Mouse (Mus musculus) heart, embryonic 13.5 days (tissue): ENCODE data around the gene 6030498E09Rik. TPM values are rescaled to one million over a fixed set of nuclear protein-coding genes. Genes with fewer than 3 reads are reported as not detected.

Source experiments
- ATAC-seq: fragments of 200-750 bp; cut with Nextera tagmentation; 2 replicates; pipeline ENCODE4 v1.8.0; 2017; ENCODE audit warnings: moderate TSS enrichment; ENCODE audit not compliant: insufficient number of reproducible peaks, low FRiP score, low TSS enrichment; ENCODE audit errors: extremely low read depth
- H3K27ac ChIP-seq: fragments of 300-500 bp; sonication (generic); replicated peaks from 2 replicates; pipeline ENCODE4 v1.5.1; 2015; ENCODE audit warnings: moderate library complexity, mild to moderate bottlenecking, inconsistent platforms
- H3K27me3 ChIP-seq: fragments of 300-500 bp; sonication (generic); replicated peaks from 2 replicates; pipeline ENCODE4 v1.6.1; 2015; ENCODE audit warnings: mild to moderate bottlenecking, inconsistent platforms
- H3K36me3 ChIP-seq: fragments of 300-500 bp; sonication (generic); 2 replicates; pipeline ENCODE4 v1.6.1; 2015; ENCODE audit warnings: mild to moderate bottlenecking, inconsistent platforms
- H3K4me1 ChIP-seq: fragments of 300-500 bp; sonication (generic); 2 replicates; pipeline ENCODE4 v1.6.1; 2015; ENCODE audit warnings: inconsistent platforms
- H3K4me2 ChIP-seq: fragments of 300-500 bp; sonication (generic); 2 replicates; pipeline ENCODE4 v1.6.1; 2015; ENCODE audit warnings: inconsistent platforms, mild to moderate bottlenecking, moderate library complexity
- H3K4me3 ChIP-seq: fragments of 300-500 bp; sonication (generic); 2 replicates; pipeline ENCODE4 v1.5.1; 2015; ENCODE audit warnings: moderate library complexity, mild to moderate bottlenecking, inconsistent platforms
- H3K9ac ChIP-seq: fragments of 300-500 bp; sonication (generic); 2 replicates; pipeline ENCODE4 v1.6.1; 2015; ENCODE audit warnings: inconsistent platforms, mild to moderate bottlenecking, moderate library complexity
- H3K9me3 ChIP-seq: fragments of 300-500 bp; sonication (generic); 2 replicates; pipeline ENCODE4 v1.6.1; 2016; ENCODE audit warnings: inconsistent platforms
- WGBS: fragments of 180-500 bp; shearing (Covaris S2); methylation state at CpG from one replicate; pipeline ENCODE4 v1.1.7; 2015; ENCODE audit warnings: mixed read lengths; 5-methylcytosine and 5-hydroxymethylcytosine counted together
- polyA plus RNA-seq: library from polyadenylated mRNA; unstranded; fragments of >200 nt; fragmentation: Nextera tagmentation; extraction: Ambion mirVana; gene quantifications from 2 replicates; pipeline ENCODE4 v1.2.1, GENCODE M21; 2015

The 6030498E09Rik gene
- polyA plus RNA-seq = 1.9 and 2.9 TPM in 2 replicates

- Histone ChIP-seq H3K4me2 (peak within 1 kb of the TSS; percentile 59), H3K27me3 (no peaks in the 10 kb centered on the region), H3K9me3 (no peaks in the 10 kb centered on the region), H3K9ac (no peak within 1 kb of the TSS), H3K4me1 (0 out of 2 replicates have a peak, but pooled peaks cover 6% of the 10 kb centered on the region), H3K27ac (peak within 1 kb of the TSS; percentile 58), H3K36me3 (no peaks in the 10 kb centered on the region), H3K4me3 (peak within 1 kb of the TSS; percentile 18)
- 17% methylated on average over 9 of the region's 9 CpGs for WGBS
- ATAC-seq = no peak
These were observed at the start of gene 6030498E09Rik for GRCm38 (mm10) chrX:38772478-38772877. 6030498E09Rik (plus strand) TSS chrX:38772671.

GRCm38 (mm10) chrX:38730081-38730480 lies 42.4 kb upstream of the 6030498E09Rik start:
- no peak overlapping the region for H3K9ac ChIP-seq
- ATAC-seq = no peak
- peaks cover 4% of the 10 kb centered on the region; the same call in 1 of the 2 replicates for H3K4me1 ChIP-seq
- no peak overlapping the region for H3K27ac ChIP-seq
- H3K36me3 ChIP-seq = no peaks in the 10 kb centered on the region
- WGBS = 48% methylated on average over 5 of the region's 5 CpGs
- H3K4me3 ChIP-seq = no peak overlapping the region
- no peaks in the 10 kb centered on the region for H3K9me3 ChIP-seq
- no peaks in the 10 kb centered on the region for H3K27me3 ChIP-seq
- H3K4me2 ChIP-seq = no peak overlapping the region

GRCm38 (mm10) chrX:38730639-38731038 lies 41.8 kb upstream of the 6030498E09Rik start:
- Histone ChIP-seq H3K9ac (no peak overlapping the region), H3K9me3 (no peaks in the 10 kb centered on the region), H3K27me3 (no peaks in the 10 kb centered on the region), H3K36me3 (no peaks in the 10 kb centered on the region), H3K4me1 (peaks cover 10% of the 10 kb centered on the region; the same call in 1 of the 2 replicates), H3K4me2 (no peak overlapping the region), H3K27ac (no peak overlapping the region), H3K4me3 (no peak overlapping the region)
- 55% methylated on average over 2 of the region's 2 CpGs for WGBS
- no peak for ATAC-seq

GRCm38 (mm10) chrX:38733683-38734082 lies 38.8 kb upstream of the 6030498E09Rik start:
- no peak overlapping the region for H3K4me3 ChIP-seq
- H3K36me3 ChIP-seq = no peaks in the 10 kb centered on the region
- no peak overlapping the region for H3K9ac ChIP-seq
- peaks cover 10% of the 10 kb centered on the region; the same call in 1 of the 2 replicates for H3K4me1 ChIP-seq
- H3K27ac ChIP-seq = no peak overlapping the region
- H3K4me2 ChIP-seq = no peak overlapping the region
- ATAC-seq = no peak
- no peaks in the 10 kb centered on the region for H3K9me3 ChIP-seq
- 90% methylated on average over 5 of the region's 5 CpGs for WGBS
- no peaks in the 10 kb centered on the region for H3K27me3 ChIP-seq

GRCm38 (mm10) chrX:38734916-38735880 lies 37.3 kb upstream of the 6030498E09Rik start:
- no peaks in the 10 kb centered on the region for H3K36me3 ChIP-seq
- H3K9ac ChIP-seq = no peak overlapping the region
- peaks cover 10% of the 10 kb centered on the region; the same call in 1 of the 2 replicates for H3K4me1 ChIP-seq
- no peak overlapping the region for H3K4me3 ChIP-seq
- no peak overlapping the region for H3K4me2 ChIP-seq
- WGBS = 50% methylated on average over 13 of the region's 13 CpGs
- no peaks in the 10 kb centered on the region for H3K9me3 ChIP-seq
- no peak for ATAC-seq
- H3K27me3 ChIP-seq = no peaks in the 10 kb centered on the region
- 0 out of 2 replicates have a peak overlapping the region, but pooled peaks have one; percentile 12 for H3K27ac ChIP-seq

- Histone ChIP-seq H3K36me3 (no peaks in the 10 kb centered on the region), H3K27me3 (no peaks in the 10 kb centered on the region)
- 47% methylated on average over 2 of the region's 2 CpGs for WGBS
These were observed 1.0 kb upstream of the 6030498E09Rik start for GRCm38 (mm10) chrX:38771453-38771852.

GRCm38 (mm10) chrX:38771886-38772285 lies 585 bp upstream of the 6030498E09Rik start:
- Histone ChIP-seq H3K27ac (no peak overlapping the region), H3K4me3 (no peak overlapping the region), H3K9me3 (no peaks in the 10 kb centered on the region), H3K4me2 (peak overlapping the region; percentile 59; the same call in 1 of the 2 replicates), H3K36me3 (no peaks in the 10 kb centered on the region), H3K9ac (no peak overlapping the region), H3K27me3 (no peaks in the 10 kb centered on the region), H3K4me1 (0 out of 2 replicates have a peak, but pooled peaks cover 6% of the 10 kb centered on the region)
- 8% methylated on average over 3 of the region's 3 CpGs for WGBS
- ATAC-seq = no peak

More at GRCm38 (mm10) chrX:38771453-38771852, 1.0 kb upstream of the 6030498E09Rik start:
- Histone ChIP-seq H3K4me1 (0 out of 2 replicates have a peak, but pooled peaks cover 6% of the 10 kb centered on the region), H3K27ac (no peak overlapping the region), H3K4me2 (no peak overlapping the region), H3K4me3 (no peak overlapping the region), H3K9ac (no peak overlapping the region), H3K9me3 (no peaks in the 10 kb centered on the region)
- no peak for ATAC-seq

- no peak overlapping the region for H3K27ac ChIP-seq
- no peaks in the 10 kb centered on the region for H3K4me1 ChIP-seq
- no peak overlapping the region for H3K9ac ChIP-seq
- ATAC-seq = no peak
- WGBS = 64% methylated on average over 3 of the region's 3 CpGs
- H3K36me3 ChIP-seq = no peaks in the 10 kb centered on the region
- H3K9me3 ChIP-seq = no peaks in the 10 kb centered on the region
- H3K4me2 ChIP-seq = no peak overlapping the region
- no peaks in the 10 kb centered on the region for H3K27me3 ChIP-seq
- H3K4me3 ChIP-seq = no peak overlapping the region
These were observed 21.9 kb downstream of the 6030498E09Rik start for GRCm38 (mm10) chrX:38794373-38794772.

- Histone ChIP-seq H3K27me3 (no peaks in the 10 kb centered on the region), H3K9me3 (no peaks in the 10 kb centered on the region), H3K9ac (no peak overlapping the region), H3K36me3 (no peaks in the 10 kb centered on the region), H3K4me3 (no peak overlapping the region), H3K4me2 (no peak overlapping the region), H3K27ac (no peak overlapping the region), H3K4me1 (peaks cover 3% of the 10 kb centered on the region; the same call in 1 of the 2 replicates)
- WGBS = 63% methylated on average over 3 of the region's 3 CpGs
- no peak for ATAC-seq
These were observed 41.5 kb downstream of the 6030498E09Rik start for GRCm38 (mm10) chrX:38813934-38814333.

GRCm38 (mm10) chrX:38816841-38817240 lies 44.4 kb downstream of the 6030498E09Rik start:
- ATAC-seq = no peak
- Histone ChIP-seq H3K36me3 (no peaks in the 10 kb centered on the region), H3K4me2 (no peak overlapping the region), H3K9me3 (no peaks in the 10 kb centered on the region), H3K4me3 (no peak overlapping the region), H3K27me3 (no peaks in the 10 kb centered on the region), H3K27ac (no peak overlapping the region), H3K4me1 (peaks cover 3% of the 10 kb centered on the region; the same call in 1 of the 2 replicates), H3K9ac (no peak overlapping the region)
- 33% methylated on average over 3 of the region's 3 CpGs for WGBS

- Histone ChIP-seq H3K27ac (no peak overlapping the region), H3K4me2 (no peak overlapping the region), H3K4me3 (no peak overlapping the region), H3K27me3 (no peaks in the 10 kb centered on the region), H3K36me3 (no peaks in the 10 kb centered on the region), H3K9ac (no peak overlapping the region), H3K4me1 (no peaks in the 10 kb centered on the region), H3K9me3 (no peaks in the 10 kb centered on the region)
- WGBS = 54% methylated on average over 1 of the region's 1 CpGs
- ATAC-seq = no peak
These were observed 186.1 kb downstream of the 6030498E09Rik start for GRCm38 (mm10) chrX:38958571-38958970.
